Mouse (Mus musculus): ENCODE data around the gene Timeless.

The Timeless gene

DNA sequence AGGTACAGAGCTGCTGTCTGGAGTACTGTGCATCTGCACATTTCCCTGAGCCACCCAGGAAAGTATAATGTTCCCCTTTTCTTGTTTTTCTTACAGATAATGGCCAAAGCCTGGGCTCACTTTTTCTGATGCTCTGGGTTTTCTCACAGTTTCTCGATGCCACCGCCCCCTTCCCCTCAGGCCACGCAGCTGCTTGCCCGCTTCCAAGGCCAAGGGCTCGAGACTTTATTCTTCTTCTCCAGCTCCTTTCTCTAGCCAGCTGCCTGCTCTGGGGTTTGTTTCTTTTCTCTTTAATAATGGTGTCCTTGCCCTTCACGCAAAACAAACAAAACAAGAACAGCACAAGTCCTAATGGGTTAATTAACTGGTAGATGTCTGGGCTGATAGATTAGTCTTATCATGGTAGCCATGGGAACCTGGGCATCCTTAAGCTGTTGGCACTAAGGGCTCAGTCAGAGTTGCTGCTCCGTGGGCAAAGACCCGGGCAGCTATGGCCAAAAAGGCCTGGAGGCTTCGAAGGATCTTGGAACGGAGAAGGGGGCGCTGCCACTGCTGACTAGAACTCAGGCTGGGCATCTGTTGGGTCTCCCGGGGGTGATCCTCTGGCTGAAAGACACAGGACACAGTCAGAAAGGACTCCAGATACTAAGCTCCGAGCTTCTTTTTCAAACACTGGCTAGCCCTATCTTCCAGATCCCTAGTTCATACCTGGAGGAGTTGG, 64.7 kb downstream of the Timeless start:
- DNase-seq (ENCODE audit: low read depth) = no peak

GRCm38 (mm10) chr10:128297221-128297620, 65.4 kb downstream of the Timeless start:
- no peak for DNase-seq (ENCODE audit: low read depth)

GRCm38 (mm10) chr10:128297622-128298021, 65.8 kb downstream of the Timeless start:
- DNase-seq (ENCODE audit: low read depth) = no peak

- DNase-seq (ENCODE audit: low read depth) = no peak
Observed at GRCm38 (mm10) chr10:128298243-128298642, 66.4 kb downstream of the Timeless start.

DNA sequence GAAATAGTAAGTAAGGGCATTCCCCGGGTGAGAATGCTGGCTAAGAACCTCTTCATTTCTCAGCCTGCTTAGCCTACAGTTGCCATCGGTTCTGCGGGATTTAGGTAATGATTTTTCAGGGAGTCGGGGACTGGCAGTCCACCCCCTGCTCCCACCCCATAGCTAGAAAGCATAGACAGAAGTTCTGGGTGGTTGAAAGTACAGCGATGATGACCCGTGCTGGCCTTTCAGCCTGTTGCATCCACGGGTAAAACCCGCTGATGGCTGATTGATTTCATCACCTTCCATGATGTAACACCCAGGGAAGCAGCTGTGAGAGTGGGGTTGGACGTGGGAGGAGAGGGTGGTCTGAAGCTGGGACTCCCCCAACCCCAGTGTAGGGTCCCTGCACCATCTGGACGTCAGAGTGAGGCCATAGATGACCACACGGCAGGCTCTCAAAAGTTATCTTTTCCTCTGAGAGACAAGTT, 66.9 kb downstream of the Timeless start, which contains the start of gene Il23a:
Gene Il23a (minus strand): TSS at position 51 of the 470 bp plus-strand sequence.
- DNase-seq (ENCODE audit: low read depth) = no peak

DNA sequence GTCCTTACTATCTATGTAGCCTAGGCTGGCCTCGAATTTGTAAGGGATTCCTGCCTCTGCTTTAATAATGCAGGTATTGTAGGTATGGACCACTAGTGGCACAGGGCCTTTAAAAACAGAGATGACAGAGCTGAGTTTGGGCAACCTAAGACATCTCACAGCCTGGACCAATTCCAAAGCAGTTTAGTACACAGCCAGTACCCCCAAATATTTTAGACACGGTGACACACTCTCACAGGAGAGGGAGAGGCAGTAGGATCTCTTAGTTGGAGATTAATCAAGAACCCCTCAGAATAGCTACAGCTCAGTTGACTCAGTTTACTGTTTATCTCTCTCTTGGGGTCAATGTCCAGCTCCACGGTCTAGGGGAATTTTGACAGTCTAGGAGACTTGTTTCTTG, 70.5 kb downstream of the Timeless start:
- no peak for DNase-seq (ENCODE audit: low read depth)
